Mouse (Mus musculus): Measurements from ENCODE around the gene Hif1an.

Hif1an gene

DNA sequence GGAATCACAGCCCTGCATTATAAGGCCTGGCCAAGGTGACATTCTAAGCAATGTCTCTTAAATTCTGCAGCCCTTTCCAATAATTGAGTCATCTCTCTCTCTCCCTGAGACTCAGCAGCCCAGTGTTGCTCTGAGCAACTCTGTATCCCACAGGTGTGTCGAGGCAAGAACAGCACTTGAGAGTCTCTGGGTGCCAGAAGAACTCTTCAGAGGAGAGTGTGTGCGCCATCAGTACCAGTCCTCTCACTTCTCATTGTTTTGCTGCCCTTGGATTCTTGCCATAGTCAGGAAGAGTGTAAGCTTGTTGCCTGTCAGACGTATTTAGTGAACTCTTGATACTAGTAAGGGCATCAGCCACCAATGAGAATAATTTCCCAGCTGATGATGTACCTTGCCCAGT, 5.1 kb downstream of the Hif1an start:
- DNase-seq: no peak

DNA sequence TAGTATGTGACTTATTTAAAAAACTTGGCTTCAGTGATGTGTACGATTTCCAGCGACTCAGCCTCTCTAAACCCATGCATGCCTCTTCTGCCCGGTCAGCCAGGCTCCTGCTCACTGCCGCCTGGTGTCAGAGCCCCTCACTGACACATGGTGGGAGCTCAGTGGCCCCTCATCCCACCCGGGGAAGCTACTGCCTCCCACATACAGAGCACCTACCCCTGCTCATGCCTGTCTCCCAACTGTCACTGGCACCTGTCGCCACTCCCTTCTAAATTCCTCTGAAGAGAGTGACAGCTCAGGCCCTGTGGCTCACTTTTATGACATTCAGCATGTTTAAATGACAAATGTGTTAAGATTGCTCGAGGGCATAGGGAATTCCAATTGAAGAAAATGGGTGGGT, 13.6 kb downstream of the Hif1an start:
- no peak for DNase-seq

DNA sequence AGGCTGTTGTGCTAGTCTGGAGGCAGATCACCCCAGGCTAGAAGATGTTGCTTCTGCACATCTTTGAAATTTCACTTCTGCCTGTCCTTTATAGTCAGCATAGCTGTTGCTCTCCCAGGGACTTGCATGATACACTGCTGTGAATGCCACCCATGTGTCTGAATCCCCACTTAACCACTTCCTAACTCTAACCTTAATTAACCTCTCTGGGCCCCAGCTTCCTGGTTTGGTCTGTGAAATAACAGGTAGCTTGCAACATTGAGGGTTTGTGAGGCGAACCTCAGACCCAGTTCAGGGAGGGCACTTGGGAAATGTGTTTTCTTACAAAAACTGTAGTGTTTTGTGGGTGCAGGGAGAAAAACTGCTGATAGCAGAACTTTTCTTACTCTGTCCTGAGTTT, 15.4 kb downstream of the Hif1an start:
- no peak for DNase-seq

DNA sequence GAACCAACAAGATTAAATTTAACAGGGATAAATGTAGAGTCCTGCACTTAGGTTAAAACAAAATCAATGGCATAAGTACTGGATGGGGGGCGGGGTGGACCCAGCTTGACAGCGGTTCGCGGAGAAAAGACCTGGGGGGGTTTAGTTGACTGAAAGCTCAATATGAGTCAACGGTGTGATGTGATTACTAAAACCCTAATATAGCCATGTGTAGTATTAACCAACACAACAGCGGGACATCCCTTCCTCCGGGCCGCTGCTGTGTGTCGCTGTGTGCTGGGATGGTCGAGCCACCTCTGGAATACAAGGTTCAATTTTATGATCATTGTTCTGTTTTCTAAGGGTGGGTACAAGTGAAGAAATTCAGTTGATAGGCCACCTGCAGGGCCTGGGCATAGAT, 19.5 kb downstream of the Hif1an start:
- no peak for DNase-seq

DNA sequence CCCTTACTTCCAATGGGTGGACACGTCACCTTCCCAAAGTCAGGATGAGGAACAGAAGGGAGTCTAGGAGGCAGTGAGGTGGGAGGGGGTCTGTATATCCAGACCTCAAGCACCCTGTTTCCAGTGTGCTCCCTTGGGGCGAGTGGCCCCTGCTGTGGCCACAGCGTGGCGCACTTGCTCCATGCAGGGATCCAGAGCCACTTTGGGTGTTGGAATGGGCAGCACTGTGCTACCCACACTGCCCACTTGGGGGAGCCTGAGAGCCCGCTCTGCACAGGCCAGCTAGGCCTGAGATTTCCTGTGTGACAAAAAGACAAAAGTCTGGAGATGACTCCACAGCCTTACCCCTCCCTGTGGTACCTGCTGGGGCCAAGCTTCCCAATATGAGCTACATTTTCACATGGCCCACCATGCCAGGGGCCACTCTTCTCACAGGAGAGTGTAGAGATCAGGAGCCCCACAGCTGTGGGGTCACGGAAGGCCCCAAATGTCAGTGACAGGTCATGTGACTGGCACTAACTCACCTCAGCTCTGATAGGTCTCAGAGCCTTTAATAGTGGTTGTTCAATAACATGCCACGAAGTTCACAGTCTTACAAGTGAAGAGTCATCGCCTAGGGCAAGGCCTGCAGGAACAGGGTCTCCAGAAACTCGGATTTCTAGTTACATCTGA, 20.1 kb downstream of the Hif1an start:
- peak; percentile 90 to 97 for DNase-seq

DNA sequence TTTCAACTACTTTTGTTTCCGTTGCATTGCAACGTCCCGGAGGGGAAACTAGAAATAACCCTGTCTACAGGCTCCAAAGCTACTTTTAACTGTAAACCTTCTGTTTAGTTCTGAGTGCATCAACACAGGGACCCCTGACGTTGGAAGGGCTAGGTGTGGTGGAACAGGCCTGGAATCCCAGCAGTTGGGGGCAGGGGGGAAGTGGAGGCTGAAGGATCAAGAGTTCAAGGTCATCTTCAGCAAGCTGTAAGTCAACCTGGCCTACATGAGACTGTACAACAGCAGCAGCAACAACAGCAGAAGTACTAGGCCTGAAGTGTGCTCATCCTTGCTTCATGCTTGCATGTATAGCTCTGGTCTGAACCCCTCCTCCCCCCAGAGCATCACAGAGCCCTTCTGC, 25.4 kb downstream of the Hif1an start:
- DNase-seq: no peak

DNA sequence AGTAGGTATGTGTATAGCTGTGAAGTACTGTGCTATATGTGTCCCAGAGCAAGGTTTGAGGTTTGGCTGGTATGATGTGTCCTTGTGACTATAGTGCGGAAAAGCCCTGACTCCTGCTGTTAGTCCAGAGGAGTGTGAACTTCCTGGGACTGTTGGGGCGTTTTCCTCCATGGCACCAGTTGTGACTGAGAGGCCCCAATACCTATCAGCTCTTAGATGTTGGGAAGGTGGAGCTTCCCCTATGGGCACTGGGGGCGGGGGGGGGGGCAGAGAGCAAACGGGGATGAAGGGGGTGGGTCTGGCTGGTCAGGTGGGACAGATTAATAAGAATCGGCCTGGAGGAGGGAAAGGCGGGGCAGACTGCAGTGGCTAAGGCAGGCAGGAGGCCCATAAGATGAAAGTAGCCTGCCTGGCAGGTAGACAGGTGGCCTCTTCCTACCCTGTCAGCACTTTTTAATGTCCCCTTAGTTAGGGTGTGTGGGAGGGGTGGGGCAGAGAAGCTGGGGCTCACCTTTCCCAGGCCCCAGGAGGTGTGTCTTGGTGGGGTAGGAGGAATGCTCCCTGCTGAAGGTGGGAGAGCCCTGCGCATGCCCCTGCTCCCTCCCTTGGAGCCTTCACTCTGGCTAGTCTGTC, 27.1 kb downstream of the Hif1an start:
- DNase-seq: no peak

DNA sequence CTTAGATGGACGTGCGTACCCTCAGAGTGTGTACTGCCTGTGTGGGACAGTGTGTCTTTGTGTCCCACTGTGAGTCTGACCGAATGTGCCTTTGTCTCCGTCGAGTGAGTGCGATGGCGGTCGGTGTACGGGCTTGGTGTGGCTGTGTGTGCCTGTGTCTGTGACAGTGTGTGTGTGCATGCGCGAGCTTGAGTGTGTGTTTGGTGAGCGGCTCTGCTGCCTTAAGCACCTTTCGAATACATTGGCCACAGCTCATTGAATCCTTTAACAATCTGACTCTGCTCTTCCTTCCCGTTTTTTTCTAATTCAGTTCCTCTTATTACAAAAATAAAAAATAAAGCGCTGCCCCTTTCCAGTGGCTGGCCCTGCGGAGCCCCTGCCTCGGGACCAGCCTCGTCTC, 28.3 kb downstream of the Hif1an start:
- DNase-seq: no peak

DNA sequence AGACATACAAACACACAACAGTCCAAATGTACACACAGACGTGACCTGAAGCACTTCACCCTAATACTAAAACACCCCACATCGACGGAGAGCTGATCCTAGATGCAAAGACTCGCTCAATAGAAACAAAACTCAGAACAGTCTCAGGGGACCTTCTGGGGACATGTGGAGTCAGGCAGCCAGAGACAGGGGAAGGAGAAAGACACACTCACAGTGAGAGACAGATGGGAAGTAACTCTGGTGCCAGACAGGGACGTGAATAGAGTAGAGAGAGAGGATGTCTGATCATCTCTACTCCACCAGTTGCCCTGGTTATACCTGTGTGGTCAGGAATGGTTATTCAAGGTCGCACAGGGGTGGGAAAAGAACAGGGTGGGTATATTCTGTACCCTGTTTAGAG, 29.0 kb downstream of the Hif1an start:
- DNase-seq: no peak

DNA sequence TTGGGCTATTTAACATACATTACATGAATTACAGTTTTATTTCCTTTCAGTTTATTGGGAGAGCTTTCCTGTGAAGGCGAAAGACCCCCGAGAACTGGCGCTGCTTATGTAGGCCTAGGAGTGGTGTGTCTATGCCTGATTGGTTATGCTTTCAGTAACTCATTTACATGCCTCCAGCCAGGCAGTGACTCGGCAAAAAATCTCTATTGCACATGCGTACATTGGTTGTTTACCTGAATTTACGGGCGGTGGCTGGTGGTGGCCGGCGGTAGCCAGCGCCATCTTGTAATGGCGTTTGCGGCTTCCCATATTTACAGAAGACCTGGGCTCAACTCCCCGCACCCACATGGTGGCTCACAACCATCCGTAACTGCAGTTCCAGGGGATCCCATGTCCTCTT, 31.5 kb downstream of the Hif1an start:
- no peak for DNase-seq

DNA sequence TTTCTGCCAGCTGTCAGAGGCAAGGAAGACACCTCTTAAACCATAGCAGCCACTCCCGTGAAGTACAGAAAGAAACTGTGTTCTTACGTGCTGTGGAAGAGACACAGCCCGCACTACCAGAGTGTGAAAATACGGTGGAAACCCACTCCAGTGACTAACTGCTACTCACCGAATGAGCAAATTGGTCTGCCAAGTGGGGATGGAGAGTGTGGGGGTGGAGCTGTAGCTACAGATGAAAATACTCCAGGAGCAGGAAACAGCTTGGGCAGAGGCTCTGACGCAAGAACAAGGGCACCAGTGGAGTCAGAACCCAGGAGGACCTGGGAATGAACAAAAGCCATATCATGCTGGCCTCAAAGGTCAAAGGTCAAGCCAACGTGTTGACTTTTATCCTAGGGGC, 55.5 kb downstream of the Hif1an start:
- DNase-seq: no peak
